Mouse (Mus musculus) urinary bladder, postnatal 4 days (tissue): ENCODE measurements at regions not wholly inside any gene's neighbourhood (a gene's known extent, or its start where the extent isn't known, plus 50 kb on each side); places are given as distances from the start of the nearest gene placed in this dataset.

Source experiments
- DNase-seq, 2 experiments: peaks; one replicate each; pipeline ENCODE4 v3.0.0; 2021 to 2022; ENCODE audit warnings: low spot score in 2 of 2

GRCm38 (mm10) chr5:43422815-43423687, 92.3 kb upstream of the C1qtnf7 start:
- DNase-seq, result peak; percentile 43 to 65

- no peak for DNase-seq
Measured at GRCm38 (mm10) chr5:43424551-43425257, 90.6 kb upstream of the C1qtnf7 start.

GRCm38 (mm10) chr5:43433337-43433736, 82.0 kb upstream of the C1qtnf7 start:
- no peak for DNase-seq

GRCm38 (mm10) chr5:43439191-43439590, 76.1 kb upstream of the C1qtnf7 start:
- DNase-seq, result no peak

GRCm38 (mm10) chr5:43441306-43441705, 74.0 kb upstream of the C1qtnf7 start:
- DNase-seq, result no peak

GRCm38 (mm10) chr5:43444582-43445214, 70.6 kb upstream of the C1qtnf7 start:
- DNase-seq, result no peak

- DNase-seq, result no peak
Measured at GRCm38 (mm10) chr5:43445620-43446019, 69.7 kb upstream of the C1qtnf7 start.

- DNase-seq, result no peak
Measured at GRCm38 (mm10) chr5:43446295-43446694, 69.0 kb upstream of the C1qtnf7 start.

- DNase-seq, result peak in 1 of 2 experiments; percentile 37
Measured at GRCm38 (mm10) chr5:43456018-43456417, 59.3 kb upstream of the C1qtnf7 start.

- no peak for DNase-seq
Measured at GRCm38 (mm10) chr5:43457725-43458124, 57.6 kb upstream of the C1qtnf7 start.

- no peak for DNase-seq
Measured at GRCm38 (mm10) chr5:43461987-43462715, 53.2 kb upstream of the C1qtnf7 start.
